Mouse (Mus musculus) olfactory bulb, adult 2 months (tissue): ENCODE results near the gene Kcns1.

Experiments
- CTCF ChIP-seq: fragments of 200-500 bp; IDR thresholded peaks from 2 replicates; pipeline ENCODE4 v1.5.1; 2012; ENCODE audit warnings: low read depth, mild to moderate bottlenecking, low read length, moderate library complexity; ENCODE audit not compliant: insufficient read depth
- POLR2A ChIP-seq: fragments of 200-500 bp; IDR thresholded peaks from 2 replicates; pipeline ENCODE4 v1.6.1; 2012; ENCODE audit warnings: mild to moderate bottlenecking, low read depth, low read length, moderate library complexity; ENCODE audit not compliant: insufficient read depth

GRCm38 (mm10) chr2:164199626-164200327 lies 28.9 kb upstream of the Kcns1 start, which contains the start of gene Wfdc15a:
- no peak for TF ChIP-seq CTCF
- TF ChIP-seq POLR2A, result no peak
